Mouse (Mus musculus): ENCODE measurements around the gene Nrgn.

DNA sequence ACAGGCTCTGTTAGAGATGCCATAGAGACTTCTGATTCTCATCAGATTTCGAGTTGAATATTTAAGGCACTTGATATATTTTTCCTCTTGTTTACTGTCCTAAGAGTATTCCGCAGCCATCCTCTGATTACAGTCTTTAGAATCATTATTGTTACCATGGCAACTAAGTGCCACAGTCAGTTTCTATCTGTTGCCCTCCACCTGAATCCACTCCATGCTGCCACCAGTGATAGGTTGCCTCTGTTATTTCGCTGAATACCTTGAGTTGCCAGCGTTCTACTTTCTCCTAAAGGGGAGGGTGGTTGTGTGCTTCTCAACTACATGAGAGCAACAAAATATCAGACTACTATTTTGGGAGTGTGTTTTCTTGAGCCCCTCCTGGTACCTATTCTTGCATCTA, 34.0 kb upstream of the Nrgn start:
- TF ChIP-seq CTCF (conservative IDR thresholded peaks at IDR 0.05; ENCODE audit: insufficient read depth, insufficient read length, low read depth, low read length) (no peak), POLR2A (IDR thresholded peaks at IDR 0.05; ENCODE audit: low read depth, low read length) (no peak)
